Mouse (Mus musculus) ES-CJ7 (cell line): ENCODE results near the gene Capg.
"Not testable (repeated sequence)": the region's sequence is repeated elsewhere in the genome, so short reads cannot be mapped to it uniquely, and the experiment has no call there.

Source experiments
- DNase-seq: peaks from one replicate; pipeline ENCODE4 v3.0.0; 2011; ENCODE audit warnings: low read depth, low spot score

The Capg gene

DNA sequence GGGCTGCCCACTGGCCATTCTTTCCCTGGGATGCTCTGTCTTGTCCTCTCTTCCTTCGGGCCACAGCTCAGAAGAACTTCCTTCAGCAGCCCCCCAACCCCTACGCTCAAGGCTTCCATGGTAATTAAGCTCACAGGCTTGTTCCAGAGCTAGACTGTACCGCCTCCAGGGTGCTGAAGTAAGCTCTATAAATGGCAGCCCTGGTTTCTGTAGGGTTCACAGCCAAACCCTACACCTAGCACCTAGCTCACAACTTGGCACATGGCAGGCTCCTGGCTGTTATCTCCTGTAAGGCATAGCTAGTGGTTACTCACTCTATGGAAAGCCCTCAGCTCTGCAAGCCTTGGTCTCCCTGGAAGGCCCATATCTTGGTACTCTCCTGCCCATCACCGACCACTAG, 11.6 kb upstream of the Capg start:
- DNase-seq, result no peak

DNA sequence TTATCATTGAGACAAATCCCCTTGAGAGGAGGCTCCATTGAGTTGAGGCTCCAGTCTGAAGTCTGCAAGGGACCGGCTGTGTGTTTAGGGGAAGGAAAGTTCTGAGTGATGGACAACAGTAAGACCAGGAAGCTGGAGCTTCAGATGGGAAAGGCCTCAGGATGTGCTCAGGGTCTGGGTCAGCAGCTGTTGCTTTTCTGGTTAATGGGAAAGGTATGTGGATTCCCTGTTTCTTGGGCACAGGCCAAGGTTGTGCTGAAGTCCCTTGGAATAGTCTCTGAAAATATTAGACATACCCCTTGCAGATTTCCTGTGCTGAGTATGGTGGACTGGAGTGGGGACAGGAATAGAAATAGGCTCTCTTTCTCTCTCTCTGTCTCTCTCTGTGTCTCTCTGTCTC, 10.6 kb upstream of the Capg start:
- DNase-seq, result not testable (repeated sequence)

DNA sequence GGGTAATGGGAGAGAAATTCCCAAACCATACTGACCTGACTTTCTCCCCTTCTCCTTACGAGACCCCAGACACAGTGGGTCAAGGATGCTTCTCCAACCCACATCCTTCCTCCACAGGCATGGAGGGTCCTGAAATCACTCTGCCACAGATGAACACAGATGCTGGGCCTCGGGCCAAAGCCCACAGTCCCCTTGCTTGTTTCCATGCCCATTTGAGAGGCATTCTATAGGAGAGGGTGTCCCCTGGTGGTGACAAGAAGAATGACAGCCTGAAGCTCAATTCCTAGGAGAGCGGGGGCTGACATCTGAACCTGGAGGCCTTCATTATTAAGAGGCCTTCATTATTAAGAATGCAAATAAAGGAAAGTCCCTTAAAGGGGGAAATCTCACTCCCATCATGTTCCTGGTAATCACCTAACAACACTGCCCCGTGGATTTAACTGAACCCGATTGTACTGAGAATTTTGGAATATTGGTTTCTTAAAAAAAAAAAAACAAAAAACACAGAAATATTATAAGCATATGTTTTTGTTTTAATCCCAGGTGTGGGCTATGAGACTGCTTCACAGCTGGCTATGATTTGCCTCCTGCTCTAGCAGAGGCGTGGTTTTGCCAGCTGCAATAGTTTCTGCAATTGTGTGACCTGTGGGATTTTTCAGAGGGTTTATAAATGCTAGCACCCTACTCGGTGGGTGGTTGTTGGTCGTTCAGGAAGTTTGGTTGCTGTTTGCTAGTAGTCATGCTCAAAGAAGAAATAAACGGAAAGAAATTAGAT, 10.0 kb upstream of the Capg start:
- peak; percentile 86 for DNase-seq

DNA sequence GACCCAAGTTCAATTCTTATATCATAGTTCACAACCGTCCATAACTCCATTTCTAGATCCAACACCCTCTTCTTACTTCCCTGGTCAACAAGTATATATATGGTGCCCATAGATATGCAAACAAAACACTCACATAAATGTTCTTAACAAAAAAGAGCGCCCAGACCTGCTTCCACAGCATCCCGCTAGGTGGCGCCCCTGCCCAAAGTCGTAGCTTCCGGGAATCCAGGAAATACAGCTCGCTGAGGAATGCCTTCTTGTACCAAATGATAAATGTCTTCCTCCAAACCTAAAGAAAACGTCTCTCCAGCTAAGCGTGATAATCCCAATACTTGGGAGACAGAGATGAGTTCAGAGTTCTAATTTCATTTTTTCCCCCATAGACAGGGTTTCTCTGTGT, 9.0 kb upstream of the Capg start:
- peak; percentile 84 for DNase-seq

DNA sequence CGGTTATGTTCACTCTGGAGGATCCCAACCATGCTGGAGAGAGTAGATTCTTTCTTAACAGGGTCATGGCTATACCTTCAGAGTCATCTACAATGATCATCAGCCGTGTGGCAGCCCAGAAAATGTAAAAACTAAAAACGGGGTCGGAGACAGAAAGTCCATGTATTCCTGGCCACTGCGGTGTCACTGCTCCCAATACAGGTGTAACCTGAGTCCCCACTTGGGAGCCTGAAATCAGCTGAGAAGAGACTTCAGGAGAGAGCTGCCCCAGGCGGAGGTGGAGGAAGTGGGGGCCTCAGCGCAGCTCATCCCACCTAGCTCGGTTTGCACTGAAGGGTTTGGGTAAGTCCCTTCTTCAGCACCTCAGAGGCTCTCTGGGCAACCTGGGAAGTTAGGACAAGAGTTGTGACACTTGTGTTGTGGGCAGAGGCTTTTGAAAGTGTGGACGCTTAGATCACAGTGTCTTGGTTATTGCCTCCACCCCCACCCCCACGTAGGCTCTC, 6.1 kb upstream of the Capg start:
- no peak for DNase-seq

DNA sequence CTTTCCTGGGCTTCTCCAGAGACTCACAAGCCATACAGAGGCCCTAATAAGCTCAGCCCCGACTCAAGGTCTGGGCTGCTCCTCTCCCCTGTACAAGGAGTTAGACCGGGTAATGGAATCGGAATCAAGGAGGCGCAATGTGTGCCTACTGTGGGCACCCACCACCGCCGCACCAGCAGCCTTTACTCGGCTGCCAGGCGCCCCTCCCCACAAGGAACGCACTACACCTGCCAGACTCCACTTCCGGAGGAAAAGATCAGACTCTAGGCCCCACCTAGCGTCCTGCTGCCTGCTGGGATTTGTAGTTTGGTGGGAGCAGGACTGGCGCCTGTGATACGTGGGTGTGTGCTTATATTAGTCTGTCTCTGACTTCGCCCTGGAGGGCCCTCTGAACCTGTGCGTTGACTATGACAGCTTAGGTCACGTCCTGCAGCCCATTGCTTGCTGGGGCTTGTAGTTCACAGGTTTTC, 5.6 kb upstream of the Capg start:
- DNase-seq, result peak; percentile 96

DNA sequence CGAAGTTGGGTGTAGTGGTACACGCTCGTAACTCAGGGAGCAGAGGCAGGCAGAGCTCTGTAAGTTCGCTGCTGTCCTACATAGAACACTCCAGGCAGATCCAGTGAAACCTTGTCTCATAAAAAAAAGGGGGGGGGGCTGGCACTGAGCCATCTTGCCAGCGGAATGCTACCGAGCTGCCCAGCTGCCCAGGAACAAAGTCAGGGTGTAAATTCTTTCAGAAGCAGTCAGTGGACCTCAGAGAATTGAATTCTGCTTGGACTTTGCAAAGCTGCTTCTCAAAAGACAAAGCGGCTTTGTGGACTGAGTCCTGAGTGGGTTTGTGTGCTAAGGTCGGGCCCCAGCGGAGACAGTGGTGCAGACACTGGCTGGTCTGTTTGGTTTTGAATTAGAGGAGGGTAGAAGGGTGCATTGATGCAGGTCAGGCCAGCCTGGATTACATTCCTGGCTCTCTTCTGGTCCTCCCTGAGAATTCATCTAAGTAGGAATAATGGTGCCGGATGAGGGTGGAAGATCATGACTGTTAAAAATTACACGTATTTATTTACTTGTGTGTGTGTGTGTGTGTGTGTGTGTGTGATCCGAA, 833 bp upstream of the Capg start:
- DNase-seq, result no peak

DNA sequence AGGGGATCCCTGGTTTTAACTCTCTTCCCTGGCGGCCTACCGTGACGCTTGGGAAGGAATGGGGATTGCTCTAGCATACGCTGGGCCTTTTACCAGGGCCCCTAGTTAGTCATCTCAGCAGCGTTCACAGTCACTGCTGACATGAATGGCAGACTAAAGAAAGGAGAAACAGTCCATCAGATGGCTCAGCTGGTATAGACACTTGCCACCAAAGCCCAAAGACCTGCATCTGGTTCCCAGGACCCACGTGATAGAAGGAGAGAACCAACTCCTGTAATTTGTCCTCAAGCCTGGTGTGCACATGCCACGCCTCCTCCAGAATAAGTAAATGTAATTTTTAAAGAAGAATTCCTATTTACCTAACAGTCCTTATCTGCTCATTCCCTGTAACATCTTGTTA, 1.2 kb downstream of the Capg start:
- no peak for DNase-seq

DNA sequence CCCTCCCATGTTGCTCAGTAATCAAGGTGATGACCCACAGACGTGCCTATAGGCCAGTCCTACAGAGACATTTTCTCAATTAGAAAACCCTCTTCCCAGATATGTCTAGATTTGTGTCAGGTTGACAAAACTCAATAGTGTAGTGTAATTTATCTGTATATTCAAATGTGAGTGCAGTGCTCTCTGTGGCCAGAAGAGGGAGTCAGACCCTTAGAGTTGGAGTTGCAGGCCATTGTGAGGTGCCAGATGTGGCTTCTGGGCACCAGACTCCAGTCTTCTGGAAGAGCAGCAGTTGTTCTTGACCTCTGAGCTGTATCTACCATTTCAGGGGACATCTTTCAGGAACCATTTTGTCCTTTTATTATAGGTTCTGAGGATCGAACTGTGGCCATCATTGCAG, 2.9 kb downstream of the Capg start:
- DNase-seq, result peak; percentile 49

DNA sequence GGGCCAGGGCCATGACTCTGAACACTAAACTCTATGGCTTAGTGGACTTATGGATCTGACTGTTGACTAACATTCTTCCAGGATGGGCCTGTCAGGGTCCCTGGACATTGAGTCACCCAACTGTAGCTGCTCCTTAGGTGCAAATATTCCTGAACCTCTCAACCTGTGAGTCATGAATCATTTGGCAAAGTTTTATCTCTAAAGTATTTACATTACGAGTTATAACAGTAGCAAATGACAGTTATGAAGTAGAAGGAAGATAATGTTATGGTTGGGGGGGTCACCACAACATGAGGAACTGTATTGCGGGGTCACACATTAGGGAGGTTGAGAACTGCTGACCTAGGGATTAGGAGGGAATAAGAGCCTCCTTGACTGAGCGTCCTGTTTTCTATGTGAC, 3.7 kb downstream of the Capg start:
- DNase-seq, result no peak

DNA sequence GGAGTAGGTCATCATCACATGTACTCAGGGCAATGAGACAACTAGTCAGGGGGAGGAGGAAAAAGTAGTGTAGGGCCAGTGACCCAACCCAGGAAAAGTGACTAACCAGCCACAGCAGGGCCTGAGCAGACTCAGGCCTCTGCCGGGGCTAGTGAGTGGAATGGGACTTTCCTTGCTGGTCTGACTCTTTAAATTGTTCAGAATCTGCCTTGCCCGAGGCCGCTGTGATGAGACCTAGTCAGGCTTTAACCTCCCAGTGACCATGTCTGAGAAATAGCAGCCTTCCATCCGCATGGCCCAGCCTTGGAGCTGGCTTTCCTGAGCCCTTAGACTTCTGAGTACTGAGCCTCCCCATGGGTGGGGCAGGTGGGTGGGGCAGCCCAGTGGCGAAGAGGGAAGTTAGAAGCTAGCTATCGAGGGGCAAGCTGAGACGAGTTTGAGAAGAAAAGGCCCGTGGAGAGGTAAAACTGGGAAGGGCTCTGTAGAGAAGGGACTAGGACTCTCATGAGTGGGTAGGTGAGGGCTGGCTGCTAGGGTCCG, 4.9 kb downstream of the Capg start:
- DNase-seq, result peak; percentile 61

DNA sequence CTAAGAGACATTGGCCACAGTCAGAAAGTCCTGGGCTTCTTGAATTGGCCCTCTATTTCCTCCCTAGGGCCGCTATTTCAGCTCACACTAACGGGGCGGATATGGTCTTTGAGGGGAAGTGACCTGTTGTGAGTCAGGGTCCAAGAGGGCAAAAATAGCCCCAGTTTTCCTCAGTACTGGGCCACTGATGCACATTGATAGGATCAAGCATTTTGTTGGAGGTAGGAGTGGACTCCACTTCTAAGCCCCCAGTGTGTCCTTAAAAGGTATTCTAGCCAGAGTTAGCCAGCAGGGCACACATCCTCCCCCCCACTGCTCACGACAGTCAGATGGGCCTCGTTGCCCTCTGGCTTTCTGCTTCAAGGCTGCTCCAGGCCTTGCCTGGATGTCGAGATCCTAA, 5.8 kb downstream of the Capg start:
- DNase-seq, result no peak

DNA sequence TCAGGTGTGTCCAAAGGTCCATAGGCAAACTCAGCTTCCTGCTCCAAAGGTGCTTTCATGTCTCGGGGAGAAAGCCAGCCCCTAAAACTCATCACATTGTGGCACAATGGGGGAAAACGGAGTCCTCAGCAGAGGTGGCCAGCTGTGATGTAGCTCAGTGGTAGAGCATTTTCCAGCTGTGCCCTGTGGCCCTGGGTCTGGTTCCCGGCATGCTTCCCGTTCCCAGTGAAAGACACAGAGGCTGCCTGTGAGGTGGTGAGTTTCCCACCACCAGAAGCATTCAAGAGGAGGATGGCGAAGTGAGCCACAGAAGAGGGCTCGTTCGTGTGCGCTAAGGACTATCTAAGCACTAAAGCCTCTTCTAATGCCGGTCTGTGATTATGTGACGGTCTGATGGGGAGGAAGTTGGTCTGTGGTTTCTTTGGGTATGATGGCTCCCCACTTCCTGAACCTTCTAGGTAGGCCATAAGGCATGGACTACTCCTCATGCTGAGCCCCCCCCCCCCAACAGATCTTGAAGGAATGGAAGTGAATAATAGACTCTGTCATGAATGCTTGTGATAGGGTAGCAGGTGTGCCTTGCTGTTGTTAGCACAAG, 6.4 kb downstream of the Capg start:
- DNase-seq, result no peak

DNA sequence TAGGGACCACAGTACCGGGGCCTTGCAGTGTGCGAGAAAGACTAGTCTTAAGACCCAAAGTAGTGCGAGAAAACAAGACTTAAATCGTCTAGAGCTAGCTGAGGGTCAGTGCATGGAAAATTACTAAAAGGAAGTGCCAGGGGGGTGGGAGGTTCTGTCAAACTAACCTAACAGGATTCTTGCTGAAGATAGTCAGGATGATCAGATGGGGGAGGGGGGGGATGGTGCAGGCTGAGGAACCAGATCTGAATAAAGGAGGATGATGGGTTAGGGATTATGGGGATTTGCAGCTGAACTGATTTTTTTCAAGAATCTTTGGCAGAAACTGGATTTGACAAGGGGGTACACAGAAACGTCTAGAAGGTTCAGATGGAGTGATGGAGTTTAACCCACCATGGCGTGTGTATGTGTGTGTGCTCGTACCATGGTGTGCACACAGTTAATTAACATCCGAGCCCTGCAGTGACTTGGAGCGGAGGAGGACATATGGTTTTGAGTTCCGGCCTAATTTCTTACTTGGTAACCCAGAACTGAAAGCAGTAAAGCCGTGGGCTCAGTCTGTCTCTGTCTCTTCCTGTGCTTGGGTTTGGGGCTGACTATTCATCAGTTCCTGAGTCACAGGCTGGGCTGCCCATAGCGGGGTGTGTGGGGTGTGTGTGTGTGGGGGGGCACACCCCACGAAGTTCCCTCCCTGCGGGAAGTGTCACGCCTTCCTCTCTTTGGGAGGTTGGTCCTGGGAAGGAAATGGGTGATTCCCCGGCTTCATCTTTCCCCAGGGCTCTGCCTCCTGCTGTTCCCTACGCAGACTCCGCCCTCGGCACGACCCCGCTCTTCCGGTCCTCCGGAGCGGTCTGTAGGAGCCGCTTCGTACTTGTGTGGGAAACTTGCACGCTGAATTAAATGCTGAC, 8.2 kb downstream of the Capg start:
- DNase-seq, result peak; percentile 85

DNA sequence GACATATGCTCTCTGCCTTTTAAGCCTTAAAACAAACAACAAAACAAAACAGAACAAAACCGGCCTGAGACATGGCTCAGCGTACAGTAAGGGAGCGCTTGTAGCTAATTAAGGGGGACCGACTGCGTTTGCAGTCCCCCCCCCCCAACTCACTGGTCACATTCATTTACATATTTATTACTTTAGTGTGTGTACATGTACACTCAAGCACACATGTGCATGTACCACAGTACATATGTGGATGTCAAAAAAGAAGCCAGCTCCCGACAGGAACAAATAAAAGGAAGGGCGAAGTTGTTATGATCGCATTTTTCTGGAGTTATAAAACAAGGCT, 8.9 kb downstream of the Capg start:
- no peak for DNase-seq

DNA sequence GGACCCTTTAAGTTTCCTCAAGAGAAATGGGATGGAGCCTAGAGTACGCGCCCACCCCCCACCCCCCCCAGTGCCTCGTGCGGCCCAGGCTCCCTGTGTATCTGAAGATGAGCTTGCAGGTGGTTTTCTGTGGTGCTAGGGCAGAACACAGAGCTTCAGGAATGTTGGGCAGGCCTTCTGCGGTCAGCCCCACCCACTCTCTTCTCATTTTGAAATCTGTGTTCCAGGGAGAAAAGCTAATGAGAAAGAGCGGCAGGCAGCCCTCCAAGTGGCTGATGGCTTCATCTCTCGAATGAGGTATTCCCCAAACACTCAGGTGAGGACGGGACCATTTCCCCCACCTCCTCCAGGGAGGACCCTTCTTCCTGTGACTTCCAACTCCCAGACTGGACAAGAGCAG, 16.6 kb downstream of the Capg start:
- peak; percentile 38 for DNase-seq

DNA sequence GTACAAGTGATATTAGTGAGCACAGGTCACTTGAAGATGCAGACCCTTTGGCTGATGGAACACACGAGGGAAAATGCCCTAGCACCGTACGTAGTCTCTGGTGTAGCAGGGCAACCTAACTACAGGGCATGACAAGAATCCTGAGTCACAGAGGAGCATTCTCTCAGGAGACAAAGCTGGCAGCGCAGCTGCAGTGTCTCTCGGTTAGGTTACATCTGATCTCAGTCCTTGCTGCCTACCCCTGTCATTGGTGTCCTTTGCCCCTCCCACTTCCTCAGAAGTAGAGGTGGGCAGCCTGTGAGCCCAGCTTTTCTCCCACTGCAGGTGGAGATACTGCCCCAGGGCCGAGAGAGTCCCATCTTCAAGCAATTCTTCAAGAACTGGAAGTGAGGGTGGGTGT, 18.3 kb downstream of the Capg start:
- DNase-seq, result no peak

DNA sequence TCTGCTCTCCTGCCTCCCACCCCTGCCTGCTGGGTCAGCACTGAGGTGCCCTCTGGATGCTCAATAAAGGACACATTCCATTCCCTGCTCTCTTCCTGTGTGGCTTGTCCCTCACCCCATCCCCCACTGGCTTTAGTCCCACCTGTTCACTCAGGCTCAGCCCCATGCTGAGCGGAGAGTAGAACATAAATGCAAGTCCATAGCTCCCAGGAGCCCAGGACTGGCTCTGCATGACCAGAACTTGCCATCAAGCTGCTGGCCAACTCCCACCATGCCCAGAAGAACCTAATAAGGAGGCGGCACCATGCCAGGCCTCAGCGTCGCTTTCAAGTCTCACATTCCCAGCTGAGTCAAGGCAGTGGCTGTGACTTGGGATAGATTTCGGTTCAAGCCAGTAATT, 18.7 kb downstream of the Capg start:
- DNase-seq, result peak; percentile 45

DNA sequence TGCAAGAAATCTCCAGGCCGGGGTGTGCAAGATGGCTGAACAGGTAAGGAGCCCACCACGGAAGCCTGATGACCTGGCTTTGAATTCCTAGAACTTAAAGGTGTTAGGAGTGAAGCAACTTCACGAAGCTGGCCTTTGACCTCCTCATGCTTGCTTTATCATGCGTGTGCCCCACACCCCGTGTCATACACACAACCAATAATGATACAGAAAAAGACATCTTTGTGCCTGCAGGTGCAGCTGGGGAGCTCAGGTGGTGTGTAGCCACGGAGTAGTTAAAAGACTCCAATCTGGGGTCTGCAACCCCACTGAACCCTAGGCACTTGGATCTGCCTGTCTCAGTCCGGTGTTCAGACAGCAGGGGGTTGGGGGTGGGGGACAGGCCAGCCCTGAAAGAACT, 21.3 kb downstream of the Capg start:
- DNase-seq, result no peak

DNA sequence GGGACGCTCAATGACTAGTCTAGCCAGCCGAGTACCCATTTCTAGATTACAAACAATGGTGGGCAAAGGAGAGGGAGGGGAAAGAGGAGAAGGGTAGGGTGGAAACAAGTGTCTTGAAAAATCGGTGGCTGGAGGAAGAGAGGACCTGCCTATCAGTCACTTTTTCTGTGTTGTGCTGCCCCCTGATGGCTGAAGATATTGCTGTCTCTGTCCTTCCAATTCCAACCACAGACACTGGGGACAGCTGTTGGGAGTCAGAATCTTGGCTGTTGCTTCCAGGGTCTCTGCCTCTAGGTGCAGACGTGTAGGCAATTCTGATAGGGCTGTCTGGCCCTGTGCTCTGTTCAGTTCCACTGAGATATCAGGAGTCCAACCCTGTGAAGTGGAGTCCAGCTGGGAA, 21.9 kb downstream of the Capg start:
- peak; percentile 92 for DNase-seq

DNA sequence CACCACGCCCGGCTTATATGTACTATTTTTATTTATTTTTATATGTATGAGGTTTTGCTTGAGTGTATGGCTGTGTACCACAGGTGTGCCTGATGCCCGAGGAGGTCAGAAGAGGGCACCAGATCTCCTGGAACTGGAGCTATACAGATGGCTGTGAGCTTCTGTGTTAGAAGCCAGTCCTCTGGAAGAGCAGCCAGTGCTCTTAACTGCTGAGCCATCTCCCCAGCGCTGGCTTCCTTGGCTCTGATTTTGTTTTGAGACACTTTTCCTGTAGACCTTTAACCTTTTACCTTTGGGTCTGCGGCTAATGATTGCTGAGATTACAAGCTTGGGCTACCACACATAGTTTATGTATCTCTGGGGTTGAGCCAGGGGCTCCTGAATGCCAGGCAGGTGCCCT, 23.3 kb downstream of the Capg start:
- no peak for DNase-seq

DNA sequence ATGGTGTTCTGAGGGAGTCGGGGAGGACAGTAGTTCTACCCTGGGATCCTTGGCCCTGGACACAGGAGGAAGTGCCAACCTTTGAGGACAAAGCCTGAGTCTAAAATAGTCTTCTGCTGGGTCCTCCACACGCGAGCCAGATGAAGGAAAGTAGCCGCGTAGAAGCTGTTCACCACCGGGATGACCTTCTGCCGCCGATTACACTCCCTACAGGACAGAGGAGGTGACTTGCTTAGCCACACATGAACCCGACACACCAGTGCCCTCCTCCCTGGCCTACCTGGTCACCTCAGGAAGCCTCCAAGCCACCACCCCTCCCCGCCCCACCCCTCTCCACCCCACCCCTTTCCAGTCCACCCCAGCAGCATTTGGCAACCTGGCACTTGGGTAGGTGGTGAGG, 24.5 kb downstream of the Capg start:
- DNase-seq, result no peak
